Mouse (Mus musculus): ENCODE measurements around the gene Ppfia4. TPM values are rescaled to one million over a fixed set of nuclear protein-coding genes. Genes with fewer than 3 reads are reported as not detected.
A peak's percentile ranks its signal among the peaks of the same experiment; 100 is the strongest.

Gene Ppfia4
- polyA plus RNA-seq, 1 experiment from 2014 or later, result 2.5 TPM

GRCm38 (mm10) chr1:134281563-134281962 lies 51.2 kb downstream of the Ppfia4 start:
- H3K9me3 ChIP-seq (ENCODE audit: control insufficient read depth), result no peaks in the 10 kb centered on the region
- no peaks in the 10 kb centered on the region for H3K4me1 ChIP-seq (replicated peaks; ENCODE audit: control insufficient read depth, insufficient read depth, low read length)
- no peak overlapping the region for H3K4me3 ChIP-seq (ENCODE audit: low read depth, low read length)
- no peak overlapping the region for H3K27ac ChIP-seq (ENCODE audit: low read depth, low read length)
- H3K4me2 ChIP-seq (replicated peaks; ENCODE audit: low read depth), result no peak overlapping the region
- WGBS, result 76% methylated on average over 4 of the region's 4 CpGs
- peak; percentile 23; the same call in 1 of the 2 replicates for TF ChIP-seq CTCF (IDR thresholded peaks at IDR 0.05; ENCODE audit: low read depth)
- no peaks in the 10 kb centered on the region for H3K36me3 ChIP-seq (ENCODE audit: control insufficient read depth, insufficient read depth)
- ATAC-seq, result no peak
- no peak overlapping the region for H3K9ac ChIP-seq (ENCODE audit: low read depth, low read length)
- no peaks in the 10 kb centered on the region for H3K27me3 ChIP-seq (replicated peaks; ENCODE audit: control insufficient read depth, insufficient read depth, low read length)

- TF ChIP-seq CTCF (IDR thresholded peaks at IDR 0.05; ENCODE audit: low read depth), result no peak
- H3K27ac ChIP-seq (ENCODE audit: low read depth, low read length), result no peak overlapping the region
- H3K4me3 ChIP-seq (ENCODE audit: low read depth, low read length), result no peak overlapping the region
- H3K36me3 ChIP-seq (ENCODE audit: control insufficient read depth, insufficient read depth), result no peaks in the 10 kb centered on the region
- no peaks in the 10 kb centered on the region for H3K27me3 ChIP-seq (replicated peaks; ENCODE audit: control insufficient read depth, insufficient read depth, low read length)
- WGBS, result 85% methylated on average over 5 of the region's 5 CpGs
- no peaks in the 10 kb centered on the region for H3K9me3 ChIP-seq (ENCODE audit: control insufficient read depth)
- no peak for ATAC-seq
- no peaks in the 10 kb centered on the region for H3K4me1 ChIP-seq (replicated peaks; ENCODE audit: control insufficient read depth, insufficient read depth, low read length)
- no peak overlapping the region for H3K9ac ChIP-seq (ENCODE audit: low read depth, low read length)
- H3K4me2 ChIP-seq (replicated peaks; ENCODE audit: low read depth), result no peak overlapping the region
These were observed 52.6 kb downstream of the Ppfia4 start for GRCm38 (mm10) chr1:134280174-134280573.

- no peaks in the 10 kb centered on the region for H3K9me3 ChIP-seq (ENCODE audit: control insufficient read depth)
- H3K4me2 ChIP-seq (replicated peaks; ENCODE audit: low read depth), result no peak overlapping the region
These were observed 55.9 kb downstream of the Ppfia4 start for GRCm38 (mm10) chr1:134276823-134277222.

GRCm38 (mm10) chr1:134275616-134276464 lies 56.9 kb downstream of the Ppfia4 start:
- TF ChIP-seq CTCF (IDR thresholded peaks at IDR 0.05; ENCODE audit: low read depth), result no peak
- no peaks in the 10 kb centered on the region for H3K36me3 ChIP-seq (ENCODE audit: control insufficient read depth, insufficient read depth)
- no peak overlapping the region for H3K9ac ChIP-seq (ENCODE audit: low read depth, low read length)
- H3K27me3 ChIP-seq (replicated peaks; ENCODE audit: control insufficient read depth, insufficient read depth, low read length), result no peaks in the 10 kb centered on the region
- H3K27ac ChIP-seq (ENCODE audit: low read depth, low read length), result no peak overlapping the region
- H3K4me3 ChIP-seq (ENCODE audit: low read depth, low read length), result no peak overlapping the region
- ATAC-seq, result no peak
- no peak overlapping the region for H3K4me2 ChIP-seq (replicated peaks; ENCODE audit: low read depth)
- H3K9me3 ChIP-seq (ENCODE audit: control insufficient read depth), result no peaks in the 10 kb centered on the region
- no peaks in the 10 kb centered on the region for H3K4me1 ChIP-seq (replicated peaks; ENCODE audit: control insufficient read depth, insufficient read depth, low read length)
- WGBS, result 60% methylated on average over 13 of the region's 13 CpGs

More at GRCm38 (mm10) chr1:134276823-134277222, 55.9 kb downstream of the Ppfia4 start:
- Histone ChIP-seq H3K36me3 (ENCODE audit: control insufficient read depth, insufficient read depth) (no peaks in the 10 kb centered on the region), H3K4me1 (replicated peaks; ENCODE audit: control insufficient read depth, insufficient read depth, low read length) (no peaks in the 10 kb centered on the region), H3K27me3 (replicated peaks; ENCODE audit: control insufficient read depth, insufficient read depth, low read length) (no peaks in the 10 kb centered on the region), H3K4me3 (ENCODE audit: low read depth, low read length) (no peak overlapping the region), H3K9ac (ENCODE audit: low read depth, low read length) (no peak overlapping the region), H3K27ac (ENCODE audit: low read depth, low read length) (no peak overlapping the region)
- 80% methylated on average over 7 of the region's 7 CpGs for WGBS
- TF ChIP-seq CTCF (IDR thresholded peaks at IDR 0.05; ENCODE audit: low read depth), result no peak
- ATAC-seq, result no peak

GRCm38 (mm10) chr1:134274483-134274920 lies 58.2 kb downstream of the Ppfia4 start:
- H3K9ac ChIP-seq (ENCODE audit: low read depth, low read length), result no peak overlapping the region
- TF ChIP-seq CTCF (IDR thresholded peaks at IDR 0.05; ENCODE audit: low read depth), result no peak
- no peak overlapping the region for H3K27ac ChIP-seq (ENCODE audit: low read depth, low read length)
- 71% methylated on average over 7 of the region's 7 CpGs for WGBS
- H3K9me3 ChIP-seq (ENCODE audit: control insufficient read depth), result no peaks in the 10 kb centered on the region
- no peak for ATAC-seq
- H3K27me3 ChIP-seq (replicated peaks; ENCODE audit: control insufficient read depth, insufficient read depth, low read length), result no peaks in the 10 kb centered on the region
- H3K36me3 ChIP-seq (ENCODE audit: control insufficient read depth, insufficient read depth), result no peaks in the 10 kb centered on the region
- no peak overlapping the region for H3K4me3 ChIP-seq (ENCODE audit: low read depth, low read length)
- no peak overlapping the region for H3K4me2 ChIP-seq (replicated peaks; ENCODE audit: low read depth)
- H3K4me1 ChIP-seq (replicated peaks; ENCODE audit: control insufficient read depth, insufficient read depth, low read length), result no peaks in the 10 kb centered on the region

- Histone ChIP-seq H3K4me1 (replicated peaks; ENCODE audit: control insufficient read depth, insufficient read depth, low read length) (no peaks in the 10 kb centered on the region), H3K4me3 (ENCODE audit: low read depth, low read length) (no peak overlapping the region), H3K9ac (ENCODE audit: low read depth, low read length) (no peak overlapping the region), H3K36me3 (ENCODE audit: control insufficient read depth, insufficient read depth) (no peaks in the 10 kb centered on the region), H3K27me3 (replicated peaks; ENCODE audit: control insufficient read depth, insufficient read depth, low read length) (no peaks in the 10 kb centered on the region), H3K4me2 (replicated peaks; ENCODE audit: low read depth) (no peak overlapping the region), H3K27ac (ENCODE audit: low read depth, low read length) (no peak overlapping the region), H3K9me3 (ENCODE audit: control insufficient read depth) (no peaks in the 10 kb centered on the region)
- no peak for ATAC-seq
- no peak for TF ChIP-seq CTCF (IDR thresholded peaks at IDR 0.05; ENCODE audit: low read depth)
- WGBS, result 54% methylated on average over 9 of the region's 9 CpGs
These were observed 59.0 kb downstream of the Ppfia4 start for GRCm38 (mm10) chr1:134273493-134274395.

All from intestine, postnatal 0 days (tissue).